Comparison of ENCODE assay signal across 19 mouse cellular contexts in genomic region chr2:134268466-134268865, GRCm38 (mm10).
DNase-seq lines count a peak whose midpoint lies in the region; ATAC-seq lines count a peak whose summit lies in the region.
"Had no signal": no experiment of that assay in that cellular context is flagged by ENCODE, and none has a peak within 500 bp of the region (broad histone marks: within the 10 kb centered on the region; RNA-seq: fewer than 3 reads in every experiment).

No protein-coding gene starts in this region.

- no peaks in the 10 kb centered on the region for H3K36me3 ChIP-seq in hindbrain, embryonic 10.5 days
- H3K36me3 ChIP-seq in hindbrain, embryonic 13.5 days, result no peaks in the 10 kb centered on the region
- H3K36me3 ChIP-seq in embryonic facial prominence, embryonic 10.5 days (replicated peaks), result no peaks in the 10 kb centered on the region
- H3K36me3 ChIP-seq: kidney, embryonic 15.5 days; neural tube, embryonic 15.5 days had no signal

- 33% methylated on average over 2 of the region's 2 CpGs for WGBS in hindbrain, embryonic 10.5 days
- WGBS in hindbrain, embryonic 13.5 days, result 47% methylated on average over 2 of the region's 2 CpGs
- WGBS in embryonic facial prominence, embryonic 10.5 days, result 43% methylated on average over 2 of the region's 2 CpGs

- no peak for ATAC-seq in hindbrain, embryonic 13.5 days (ENCODE audit: low FRiP score)
- ATAC-seq: hindbrain, postnatal 0 days had no signal

- no peak overlapping the region for H3K27ac ChIP-seq in hindbrain, embryonic 10.5 days
- H3K27ac ChIP-seq in hindbrain, embryonic 13.5 days, result no peak overlapping the region
- H3K27ac ChIP-seq in embryonic facial prominence, embryonic 10.5 days (replicated peaks), result no peak overlapping the region
- H3K27ac ChIP-seq: hindbrain, postnatal 0 days; kidney, embryonic 15.5 days; neural tube, embryonic 15.5 days had no signal

- no peaks in the 10 kb centered on the region for H3K4me1 ChIP-seq in hindbrain, embryonic 10.5 days (replicated peaks)
- no peaks in the 10 kb centered on the region for H3K4me1 ChIP-seq in hindbrain, embryonic 13.5 days (replicated peaks)
- no peaks in the 10 kb centered on the region for H3K4me1 ChIP-seq in embryonic facial prominence, embryonic 10.5 days
- H3K4me1 ChIP-seq: kidney, embryonic 15.5 days; neural tube, embryonic 15.5 days had no signal

- no peak overlapping the region for H3K4me2 ChIP-seq in hindbrain, embryonic 13.5 days
- H3K4me2 ChIP-seq: kidney, embryonic 15.5 days; neural tube, embryonic 15.5 days had no signal

- no peaks in the 10 kb centered on the region for H3K9me3 ChIP-seq in hindbrain, embryonic 10.5 days
- no peaks in the 10 kb centered on the region for H3K9me3 ChIP-seq in hindbrain, embryonic 13.5 days
- H3K9me3 ChIP-seq in embryonic facial prominence, embryonic 10.5 days, result no peaks in the 10 kb centered on the region
- H3K9me3 ChIP-seq: kidney, embryonic 15.5 days; neural tube, embryonic 15.5 days had no signal

- H3K27me3 ChIP-seq in hindbrain, embryonic 10.5 days (ENCODE audit: insufficient read depth, poor library complexity, severe bottlenecking), result no peaks in the 10 kb centered on the region
- no peaks in the 10 kb centered on the region for H3K27me3 ChIP-seq in hindbrain, embryonic 13.5 days
- no peaks in the 10 kb centered on the region for H3K27me3 ChIP-seq in embryonic facial prominence, embryonic 10.5 days (replicated peaks; ENCODE audit: low read depth, poor library complexity, severe bottlenecking)
- H3K27me3 ChIP-seq: kidney, embryonic 15.5 days; neural tube, embryonic 15.5 days had no signal

- peak; percentile 2 for DNase-seq in hindbrain, embryonic 10.5 days (ENCODE audit: low spot score)
- DNase-seq in 3T3-L1 (ENCODE audit: low read depth, low spot score) (peak; percentile 28), NIH3T3 (ENCODE audit: low read depth) (peak; percentile 19)
- peak; percentile 29 for DNase-seq in embryonic facial prominence, embryonic 10.5 days (ENCODE audit: low spot score)
- DNase-seq in thymus, postnatal 0 days (ENCODE audit: low spot score), result no peak
- no peak for DNase-seq in layer of hippocampus, adult 18-20 months (ENCODE audit: low spot score in 2 of 2)
- DNase-seq in urinary bladder, adult 2 months (ENCODE audit: low spot score), result no peak
- DNase-seq: adrenal gland, postnatal 25 days; cerebellum, adult 11 months; cerebellum, postnatal 36 days; heart, adult 11 months; left cerebral cortex, postnatal 4 days; lung, adult 18-20 months; right cerebral cortex, adult 18-20 months; spleen, adult 18-20 months had no signal

- H3K4me3 ChIP-seq in hindbrain, embryonic 10.5 days, result no peak overlapping the region
- no peak overlapping the region for H3K4me3 ChIP-seq in hindbrain, embryonic 13.5 days
- no peak overlapping the region for H3K4me3 ChIP-seq in embryonic facial prominence, embryonic 10.5 days
- H3K4me3 ChIP-seq: kidney, embryonic 15.5 days; neural tube, embryonic 15.5 days had no signal

- H3K9ac ChIP-seq in hindbrain, embryonic 13.5 days, result no peak overlapping the region
- H3K9ac ChIP-seq: kidney, embryonic 15.5 days; neural tube, embryonic 15.5 days had no signal

Comparison
In these comparisons a context has a peak if more than half of its experiments do, and no peak if none do; other contexts are left out.
1. DNase-seq: peak in hindbrain, embryonic 10.5 days (single experiment), 3T3-L1 (single experiment), NIH3T3 (single experiment) and embryonic facial prominence, embryonic 10.5 days (single experiment); none in thymus, postnatal 0 days (single experiment), layer of hippocampus, adult 18-20 months (0 of 2) and urinary bladder, adult 2 months (single experiment).